Mouse (Mus musculus) liver, embryonic 14.5 days (tissue): ENCODE data around the gene Galnt4. TPM values are rescaled to one million over a fixed set of nuclear protein-coding genes. Genes with fewer than 3 reads are reported as not detected.

Source experiments
- ATAC-seq: fragments of 200-750 bp; cut with Nextera tagmentation; 2 replicates; pipeline ENCODE4 v1.8.0; 2017; ENCODE audit warnings: moderate number of reproducible peaks, mild to moderate bottlenecking, moderate library complexity; ENCODE audit not compliant: insufficient read depth
- DNase-seq, 3 experiments: peaks; one replicate each; pipeline ENCODE4 v3.0.0-alpha.2; 2012 to 2013; ENCODE audit warnings: low read depth in 3 of 3, low spot score in 3 of 3
- H3K27ac ChIP-seq: fragments of 300-500 bp; sonication (generic); 2 replicates; pipeline ENCODE4 v1.5.1; 2014; ENCODE audit warnings: moderate library complexity, mild to moderate bottlenecking, control low read depth, inconsistent platforms
- H3K27me3 ChIP-seq: fragments of 300-500 bp; sonication (generic); 2 replicates; pipeline ENCODE4 v1.6.1; 2014; ENCODE audit warnings: mild to moderate bottlenecking, low read length, moderate library complexity; ENCODE audit not compliant: control insufficient read depth, insufficient read depth
- H3K36me3 ChIP-seq: fragments of 300-500 bp; sonication (generic); replicated peaks from 2 replicates; pipeline ENCODE4 v1.6.1; 2014; ENCODE audit warnings: low read depth; ENCODE audit not compliant: control insufficient read depth, insufficient read depth
- H3K4me1 ChIP-seq, 2 experiments: fragments of 200-500 bp in 1 of 2; fragments of 300-500 bp in 1 of 2; sonication (generic) in 1 of 2; replicated peaks; 2 replicates each; pipeline ENCODE4 v1.6.1; 2012 to 2014; ENCODE audit warnings: antibody characterized with exemption in 1 of 2, inconsistent platforms in 1 of 2, low read length in 1 of 2; ENCODE audit not compliant: control insufficient read depth in 2 of 2, insufficient read depth in 2 of 2
- H3K4me2 ChIP-seq: fragments of 300-500 bp; sonication (generic); 2 replicates; pipeline ENCODE4 v1.6.1; 2014; ENCODE audit warnings: low read depth, mild to moderate bottlenecking, control low read depth, moderate library complexity
- H3K4me3 ChIP-seq, 2 experiments: fragments of 200-500 bp in 1 of 2; fragments of 300-500 bp in 1 of 2; sonication (generic) in 1 of 2; 2 replicates each; pipeline ENCODE4 v1.5.1; 2012 to 2014; ENCODE audit warnings: low read depth in 2 of 2, low read length in 2 of 2, mild to moderate bottlenecking in 2 of 2, control low read depth in 1 of 2, inconsistent platforms in 1 of 2, moderate library complexity in 1 of 2; ENCODE audit not compliant: insufficient read depth in 1 of 2
- H3K9ac ChIP-seq: fragments of 300-500 bp; sonication (generic); replicated peaks from 2 replicates; pipeline ENCODE4 v1.6.1; 2014; ENCODE audit warnings: mild to moderate bottlenecking, control low read depth, moderate library complexity
- H3K9me3 ChIP-seq: fragments of 300-500 bp; sonication (generic); 2 replicates; pipeline ENCODE4 v1.6.1; 2016; ENCODE audit warnings: low read length, mixed read lengths; ENCODE audit not compliant: control insufficient read depth
- CTCF ChIP-seq: IDR thresholded peaks from 2 replicates; pipeline ENCODE4 v1.5.1; 2016; ENCODE audit warnings: antibody characterized with exemption, low read depth, control low read depth
- EP300 ChIP-seq: IDR thresholded peaks from 2 replicates; pipeline ENCODE4 v1.6.1; 2016; ENCODE audit warnings: antibody characterized with exemption, low read depth
- WGBS: fragments of 180-500 bp; shearing (Covaris S2); extraction: QIAGEN DNeasy Blood & Tissue Kit; methylation state at CpG from one replicate; pipeline ENCODE4 v1.1.7; 2014; ENCODE audit not compliant: insufficient replicate concordance; 5-methylcytosine and 5-hydroxymethylcytosine counted together
- polyA plus RNA-seq, 2 experiments: library from polyadenylated mRNA; depleted of rRNA in 1 of 2; stranded (reverse) in 1 of 2; unstranded in 1 of 2; fragments of >200 nt; fragmentation: Nextera tagmentation in 1 of 2; extraction: Ambion mirVana in 1 of 2; gene quantifications; 2 replicates each; pipeline versions ENCODE4 v1.2.1 to v1.2.3; 2012 to 2014

Gene Galnt4
- polyA plus RNA-seq (2012; rRNA removed) = 0.63 and 0.81 TPM in 2 replicates
- 2.7 and 2.9 TPM in 2 replicates for polyA plus RNA-seq (2014; fragmentation: Nextera tagmentation; extraction: Ambion mirVana)

- no peaks in the 10 kb centered on the region; the same call in 1 of the 2 replicates for H3K36me3 ChIP-seq
- H3K9ac ChIP-seq = peak within 1 kb of the TSS; percentile 80
- no peak for TF ChIP-seq EP300
- peak; percentile 90 for TF ChIP-seq CTCF
- H3K4me2 ChIP-seq = peak within 1 kb of the TSS; percentile 96
- DNase-seq (peak; percentile 73 to 80 (median 75)), ATAC-seq (peak; percentile 79)
- WGBS = under 1% methylated on average over 22 of the region's 22 CpGs
- H3K4me3 ChIP-seq = peak within 1 kb of the TSS; percentile 97 to 98
- H3K9me3 ChIP-seq = no peaks in the 10 kb centered on the region
- peak within 1 kb of the TSS; percentile 52 for H3K27ac ChIP-seq
- no peaks in the 10 kb centered on the region for H3K27me3 ChIP-seq
- peaks cover 0 to 5% of the 10 kb centered on the region in 2 experiments; a peak in 2 of 4 replicates for H3K4me1 ChIP-seq
Measured at GRCm38 (mm10) chr10:99107964-99108363, at the start of gene Galnt4. Galnt4 (plus strand) TSS chr10:99108159.

- DNase-seq = no peak
- H3K9ac ChIP-seq = no peak overlapping the region
- TF ChIP-seq CTCF = no peak
- TF ChIP-seq EP300 = no peak
- WGBS = 67% methylated on average over 7 of the region's 7 CpGs
- no peaks in the 10 kb centered on the region for H3K4me1 ChIP-seq
- no peak overlapping the region for H3K27ac ChIP-seq
- H3K27me3 ChIP-seq = no peaks in the 10 kb centered on the region
- H3K9me3 ChIP-seq = no peaks in the 10 kb centered on the region
- no peaks in the 10 kb centered on the region for H3K36me3 ChIP-seq
- ATAC-seq = no peak
- H3K4me2 ChIP-seq = no peak overlapping the region
- H3K4me3 ChIP-seq = no peak overlapping the region
Measured at GRCm38 (mm10) chr10:99060588-99060987, 47.4 kb upstream of the Galnt4 start.

- 71% methylated on average over 10 of the region's 10 CpGs for WGBS
- DNase-seq = no peak
- no peaks in the 10 kb centered on the region for H3K36me3 ChIP-seq
- H3K9ac ChIP-seq = no peak overlapping the region
- H3K9me3 ChIP-seq = no peaks in the 10 kb centered on the region
- no peak overlapping the region for H3K4me3 ChIP-seq
- no peak overlapping the region for H3K27ac ChIP-seq
- H3K4me2 ChIP-seq = no peak overlapping the region
- TF ChIP-seq CTCF (no peak), EP300 (no peak)
- ATAC-seq = no peak
- H3K27me3 ChIP-seq = no peaks in the 10 kb centered on the region
- H3K4me1 ChIP-seq = no peaks in the 10 kb centered on the region
Measured at GRCm38 (mm10) chr10:99061418-99061817, 46.5 kb upstream of the Galnt4 start.

- no peaks in the 10 kb centered on the region for H3K4me1 ChIP-seq
- DNase-seq (no peak), ATAC-seq (no peak)
- no peaks in the 10 kb centered on the region for H3K27me3 ChIP-seq
- 56% methylated on average over 5 of the region's 5 CpGs for WGBS
- no peaks in the 10 kb centered on the region for H3K36me3 ChIP-seq
- TF ChIP-seq EP300 = no peak
- TF ChIP-seq CTCF = no peak
- H3K27ac ChIP-seq = no peak overlapping the region
- no peak overlapping the region for H3K9ac ChIP-seq
- H3K9me3 ChIP-seq = no peaks in the 10 kb centered on the region
- no peak overlapping the region for H3K4me3 ChIP-seq
- no peak overlapping the region for H3K4me2 ChIP-seq
Measured at GRCm38 (mm10) chr10:99062546-99062945, 45.4 kb upstream of the Galnt4 start.

GRCm38 (mm10) chr10:99076113-99076895 is 31.7 kb upstream of the Galnt4 start:
- H3K27me3 ChIP-seq = no peaks in the 10 kb centered on the region
- no peaks in the 10 kb centered on the region for H3K9me3 ChIP-seq
- no peak for TF ChIP-seq CTCF
- no peak for TF ChIP-seq EP300
- no peaks in the 10 kb centered on the region for H3K36me3 ChIP-seq
- no peak overlapping the region for H3K4me2 ChIP-seq
- 77% methylated on average over 18 of the region's 18 CpGs for WGBS
- ATAC-seq (no peak), DNase-seq (no peak)
- no peaks in the 10 kb centered on the region for H3K4me1 ChIP-seq
- no peak overlapping the region for H3K27ac ChIP-seq
- no peak overlapping the region for H3K9ac ChIP-seq
- no peak overlapping the region for H3K4me3 ChIP-seq
